Mouse (Mus musculus): ENCODE measurements around the gene Ogfr. TPM values are rescaled to one million over a fixed set of nuclear protein-coding genes. Genes with fewer than 3 reads are reported as not detected.

Ogfr gene
- polyA plus RNA-seq, 1 experiment from 2014 or later, result 36.6 TPM

DNA sequence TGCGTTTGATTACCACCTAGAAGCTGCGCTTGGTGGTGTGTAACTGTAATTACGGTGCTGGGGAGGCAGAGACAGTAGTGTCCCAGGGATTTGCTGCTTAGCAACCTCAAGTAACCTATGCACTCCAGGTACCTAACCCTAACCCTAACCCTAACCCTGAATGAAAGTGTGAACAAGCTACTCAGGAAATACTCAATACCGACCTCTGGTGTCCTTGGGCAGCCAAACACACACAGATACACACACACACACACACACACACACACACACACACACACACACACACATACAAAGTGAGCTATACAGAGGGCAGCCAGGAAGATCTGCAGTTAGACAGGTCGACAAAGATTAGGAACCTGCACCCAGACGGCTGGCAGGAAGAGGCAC is 316 bp upstream of the Ogfr start:
- peak overlapping the region; percentile 93; the same call in 1 of the 2 replicates for H3K27ac ChIP-seq (ENCODE audit: low read length)
- H3K4me3 ChIP-seq (ENCODE audit: low read length), result peak overlapping the region; percentile 93
- H3K9ac ChIP-seq (ENCODE audit: low read depth, low read length), result peak overlapping the region; percentile 93
- no peaks in the 10 kb centered on the region for H3K27me3 ChIP-seq (replicated peaks; ENCODE audit: control insufficient read depth, insufficient read depth, low read length)
- no peaks in the 10 kb centered on the region for H3K9me3 ChIP-seq (ENCODE audit: control insufficient read depth, low read length)
- H3K4me1 ChIP-seq (ENCODE audit: control insufficient read depth, insufficient read depth, low read length), result peaks cover 10% of the 10 kb centered on the region
- peak overlapping the region; percentile 49 for H3K4me2 ChIP-seq (ENCODE audit: low read depth, low read length)
- ATAC-seq, result peak; percentile 7; the same call in 1 of the 2 replicates
- peaks cover 11% of the 10 kb centered on the region; the same call in 1 of the 2 replicates for H3K36me3 ChIP-seq (ENCODE audit: control insufficient read depth, insufficient read depth, low read length)
- 45% methylated on average over 6 of the region's 6 CpGs for WGBS

DNA sequence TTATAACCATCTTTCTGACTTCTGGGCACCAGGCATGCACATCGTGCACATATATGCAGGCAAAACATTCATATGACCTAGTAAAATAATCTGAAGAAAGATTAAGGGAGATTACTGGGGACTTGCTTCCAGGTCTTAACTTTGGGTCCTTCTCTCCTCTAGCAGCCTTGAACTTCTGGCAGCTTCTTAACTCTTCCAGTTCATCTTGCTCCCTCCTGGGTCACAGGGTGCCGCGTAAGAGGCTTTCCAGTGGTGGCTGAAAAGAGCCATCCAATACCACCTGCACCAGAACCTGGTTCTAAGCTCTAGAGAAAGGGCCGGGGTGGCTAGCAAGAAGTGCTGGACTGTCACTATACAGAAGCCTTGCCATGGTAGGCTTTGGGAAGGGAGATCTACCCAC is 8.4 kb downstream of the Ogfr start, which contains the start of gene Col9a3:
Gene Col9a3, plus strand, starts transcription at position 301 of the 400 bp plus-strand sequence.
- ATAC-seq, result no peak
- H3K4me2 ChIP-seq (ENCODE audit: low read depth, low read length), result peak within 1 kb of the TSS; percentile 24; the same call in 1 of the 2 replicates
- H3K4me1 ChIP-seq (ENCODE audit: control insufficient read depth, insufficient read depth, low read length), result peaks cover 7% of the 10 kb centered on the region; the same call in 1 of the 2 replicates
- no peak within 1 kb of the TSS for H3K9ac ChIP-seq (ENCODE audit: low read depth, low read length)
- peaks cover 16% of the 10 kb centered on the region for H3K27me3 ChIP-seq (replicated peaks; ENCODE audit: control insufficient read depth, insufficient read depth, low read length)
- 48% methylated on average over 4 of the region's 4 CpGs for whole genome bisulfite sequencing
- peak within 1 kb of the TSS; percentile 12; the same call in 1 of the 2 replicates for H3K4me3 ChIP-seq (ENCODE audit: low read length)
- peaks cover 6% of the 10 kb centered on the region; the same call in 1 of the 2 replicates for H3K36me3 ChIP-seq (ENCODE audit: control insufficient read depth, insufficient read depth, low read length)
- H3K27ac ChIP-seq (ENCODE audit: low read length), result no peak within 1 kb of the TSS
- no peaks in the 10 kb centered on the region for H3K9me3 ChIP-seq (ENCODE audit: control insufficient read depth, low read length)

DNA sequence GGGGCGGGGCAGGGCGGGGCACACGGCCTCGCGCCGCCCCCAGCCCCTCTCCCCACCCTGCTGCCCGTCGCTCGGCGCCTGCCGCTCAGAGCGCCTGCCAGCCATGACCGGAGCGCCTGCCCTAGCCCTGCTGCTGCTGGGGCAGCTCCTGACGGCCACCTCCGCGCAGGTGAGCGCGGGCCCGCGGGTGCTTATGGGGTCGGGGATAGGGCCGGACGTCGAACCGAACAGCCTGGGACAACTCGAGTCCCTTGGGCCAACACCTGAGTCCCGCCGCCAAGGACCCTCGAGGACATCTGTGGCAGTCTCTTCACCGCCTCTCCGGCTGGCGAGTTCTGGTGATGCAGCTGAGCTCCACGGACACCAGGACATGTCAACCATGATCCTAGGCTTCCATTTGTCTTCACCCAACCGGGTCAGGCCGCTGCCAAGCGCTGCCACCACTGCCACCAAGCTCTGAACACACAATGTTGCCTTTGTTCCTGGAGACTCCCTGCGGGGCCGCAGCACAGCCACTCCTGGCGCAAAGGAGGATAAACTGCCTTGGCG is 9.2 kb downstream of the Ogfr start:
- peak overlapping the region; percentile 12; the same call in 1 of the 2 replicates for H3K4me3 ChIP-seq (ENCODE audit: low read length)
- H3K9ac ChIP-seq (ENCODE audit: low read depth, low read length), result no peak overlapping the region
- H3K36me3 ChIP-seq (ENCODE audit: control insufficient read depth, insufficient read depth, low read length), result peaks cover 6% of the 10 kb centered on the region; the same call in 1 of the 2 replicates
- H3K27ac ChIP-seq (ENCODE audit: low read length), result no peak overlapping the region
- H3K4me2 ChIP-seq (ENCODE audit: low read depth, low read length), result peak overlapping the region; percentile 24; the same call in 1 of the 2 replicates
- H3K4me1 ChIP-seq (ENCODE audit: control insufficient read depth, insufficient read depth, low read length), result peaks cover 7% of the 10 kb centered on the region; the same call in 1 of the 2 replicates
- WGBS, result 3% methylated on average over 41 of the region's 41 CpGs
- H3K9me3 ChIP-seq (ENCODE audit: control insufficient read depth, low read length), result no peaks in the 10 kb centered on the region
- ATAC-seq, result 0 out of 2 replicates have a peak, but pooled peaks have one; percentile 21
- peaks cover 16% of the 10 kb centered on the region for H3K27me3 ChIP-seq (replicated peaks; ENCODE audit: control insufficient read depth, insufficient read depth, low read length)

DNA sequence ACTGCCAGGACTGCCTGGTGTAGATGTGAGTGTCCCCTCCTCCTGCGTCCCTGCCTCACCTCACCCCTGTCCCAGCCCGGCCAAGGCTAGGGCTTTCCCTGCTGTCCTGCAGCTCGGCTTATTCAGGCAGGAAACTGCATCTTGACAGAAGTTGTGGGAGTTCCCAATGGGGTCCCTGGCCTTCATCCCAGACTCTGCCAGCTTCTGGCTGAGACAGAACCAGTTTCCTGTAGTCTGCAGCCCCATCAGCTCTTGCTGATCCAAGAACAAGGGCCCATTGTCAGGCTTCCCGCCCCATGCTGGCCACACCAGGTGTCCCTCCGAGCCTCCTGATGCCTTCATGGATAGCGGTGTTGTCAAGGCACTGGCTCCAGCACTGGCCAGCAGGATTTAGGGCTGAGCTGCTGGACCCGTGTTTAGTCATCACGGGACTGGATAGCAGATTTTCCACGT is 11.6 kb downstream of the Ogfr start:
- peak; percentile 33 for ATAC-seq
- no peak overlapping the region for H3K4me2 ChIP-seq (ENCODE audit: low read depth, low read length)
- no peaks in the 10 kb centered on the region for H3K9me3 ChIP-seq (ENCODE audit: control insufficient read depth, low read length)
- H3K9ac ChIP-seq (ENCODE audit: low read depth, low read length), result no peak overlapping the region
- H3K27ac ChIP-seq (ENCODE audit: low read length), result no peak overlapping the region
- H3K4me1 ChIP-seq (ENCODE audit: control insufficient read depth, insufficient read depth, low read length), result peaks cover 7% of the 10 kb centered on the region; the same call in 1 of the 2 replicates
- H3K4me3 ChIP-seq (ENCODE audit: low read length), result no peak overlapping the region
- peaks cover 16% of the 10 kb centered on the region for H3K27me3 ChIP-seq (replicated peaks; ENCODE audit: control insufficient read depth, insufficient read depth, low read length)
- H3K36me3 ChIP-seq (ENCODE audit: control insufficient read depth, insufficient read depth, low read length), result no peaks in the 10 kb centered on the region
- WGBS, result 25% methylated on average over 9 of the region's 9 CpGs

DNA sequence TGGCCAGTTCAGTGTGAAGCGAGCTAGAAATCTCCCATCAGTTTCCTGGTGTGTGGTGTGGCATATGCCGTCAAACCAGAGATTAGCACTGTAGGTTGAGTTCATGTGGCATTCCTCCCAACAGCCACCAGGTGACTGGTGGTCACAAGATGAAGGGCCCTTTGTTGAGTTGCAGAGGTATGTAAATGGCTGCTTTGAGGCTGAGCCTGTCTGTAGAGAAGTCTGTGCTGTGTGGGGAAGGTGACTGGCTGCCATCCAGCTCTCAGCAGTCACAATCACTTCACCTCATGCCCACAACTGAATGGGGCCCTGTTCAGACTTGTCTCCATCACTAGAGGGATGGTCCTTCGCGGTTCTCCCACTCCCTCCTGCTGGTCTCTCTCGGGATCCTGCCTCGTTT is 15.7 kb downstream of the Ogfr start:
- WGBS, result 70% methylated on average over 6 of the region's 6 CpGs
- no peaks in the 10 kb centered on the region for H3K36me3 ChIP-seq (ENCODE audit: control insufficient read depth, insufficient read depth, low read length)
- H3K9ac ChIP-seq (ENCODE audit: low read depth, low read length), result 0 out of 2 replicates have a peak overlapping the region, but pooled peaks have one; percentile 10
- no peak overlapping the region for H3K4me3 ChIP-seq (ENCODE audit: low read length)
- no peak overlapping the region for H3K4me2 ChIP-seq (ENCODE audit: low read depth, low read length)
- H3K4me1 ChIP-seq (ENCODE audit: control insufficient read depth, insufficient read depth, low read length), result 0 out of 2 replicates have a peak, but pooled peaks cover 5% of the 10 kb centered on the region
- no peaks in the 10 kb centered on the region for H3K27me3 ChIP-seq (replicated peaks; ENCODE audit: control insufficient read depth, insufficient read depth, low read length)
- H3K27ac ChIP-seq (ENCODE audit: low read length), result no peak overlapping the region
- H3K9me3 ChIP-seq (ENCODE audit: control insufficient read depth, low read length), result no peaks in the 10 kb centered on the region
- ATAC-seq, result no peak

DNA sequence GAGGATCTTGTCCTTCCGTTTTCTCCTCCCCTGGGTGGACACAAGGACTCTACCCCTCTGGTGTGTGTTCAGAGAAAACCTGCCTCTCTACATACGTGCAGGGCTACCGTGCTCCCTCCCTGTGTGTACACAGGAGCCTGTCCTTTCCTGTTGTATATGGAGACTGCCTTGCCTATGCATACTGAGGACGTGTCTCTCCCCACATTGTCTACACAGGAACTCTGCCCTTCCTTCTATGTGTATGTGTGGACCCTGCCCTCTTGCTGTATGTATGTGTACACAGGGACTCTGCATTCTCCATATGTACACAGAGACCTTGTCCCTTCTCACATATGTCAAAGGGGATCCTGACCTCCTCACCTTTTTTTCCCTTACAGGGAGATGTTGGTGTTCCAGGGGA is 21.2 kb downstream of the Ogfr start:
- no peaks in the 10 kb centered on the region for H3K4me1 ChIP-seq (ENCODE audit: control insufficient read depth, insufficient read depth, low read length)

DNA sequence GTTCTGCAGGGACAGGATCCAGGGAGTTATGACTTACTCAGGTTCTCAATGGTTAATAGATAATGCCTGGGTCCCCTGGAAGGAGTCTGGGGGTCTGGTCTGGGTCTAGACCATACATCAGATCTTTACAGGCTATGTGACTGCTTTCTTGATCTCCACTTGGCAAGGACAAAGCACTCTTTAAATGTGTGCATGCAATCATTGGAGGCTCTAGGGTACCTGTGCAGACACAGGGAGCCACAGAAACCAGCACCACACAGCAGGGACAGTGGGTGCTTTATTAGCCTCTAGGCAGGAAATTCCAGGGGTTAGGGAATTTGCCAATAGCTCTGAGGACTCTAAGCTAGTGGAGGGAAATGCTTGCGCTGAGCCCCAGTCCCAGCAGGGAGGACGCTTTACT is 22.8 kb downstream of the Ogfr start:
- WGBS, result 73% methylated on average over 2 of the region's 2 CpGs
- Histone ChIP-seq H3K9me3 (ENCODE audit: control insufficient read depth, low read length) (no peaks in the 10 kb centered on the region), H3K4me2 (ENCODE audit: low read depth, low read length) (no peak overlapping the region), H3K9ac (ENCODE audit: low read depth, low read length) (no peak overlapping the region), H3K27me3 (replicated peaks; ENCODE audit: control insufficient read depth, insufficient read depth, low read length) (no peaks in the 10 kb centered on the region), H3K4me3 (ENCODE audit: low read length) (no peak overlapping the region), H3K36me3 (ENCODE audit: control insufficient read depth, insufficient read depth, low read length) (no peaks in the 10 kb centered on the region), H3K4me1 (ENCODE audit: control insufficient read depth, insufficient read depth, low read length) (no peaks in the 10 kb centered on the region), H3K27ac (ENCODE audit: low read length) (no peak overlapping the region)
- ATAC-seq, result no peak

More for the DNA sequence above, 21.2 kb downstream of the Ogfr start:
- ATAC-seq, result peak; percentile 66
- Histone ChIP-seq H3K4me2 (ENCODE audit: low read depth, low read length) (no peak overlapping the region), H3K27me3 (replicated peaks; ENCODE audit: control insufficient read depth, insufficient read depth, low read length) (no peaks in the 10 kb centered on the region), H3K36me3 (ENCODE audit: control insufficient read depth, insufficient read depth, low read length) (no peaks in the 10 kb centered on the region), H3K27ac (ENCODE audit: low read length) (no peak overlapping the region), H3K9ac (ENCODE audit: low read depth, low read length) (no peak overlapping the region), H3K4me3 (ENCODE audit: low read length) (no peak overlapping the region), H3K9me3 (ENCODE audit: control insufficient read depth, low read length) (no peaks in the 10 kb centered on the region)
- WGBS, result 63% methylated on average over 4 of the region's 4 CpGs

DNA sequence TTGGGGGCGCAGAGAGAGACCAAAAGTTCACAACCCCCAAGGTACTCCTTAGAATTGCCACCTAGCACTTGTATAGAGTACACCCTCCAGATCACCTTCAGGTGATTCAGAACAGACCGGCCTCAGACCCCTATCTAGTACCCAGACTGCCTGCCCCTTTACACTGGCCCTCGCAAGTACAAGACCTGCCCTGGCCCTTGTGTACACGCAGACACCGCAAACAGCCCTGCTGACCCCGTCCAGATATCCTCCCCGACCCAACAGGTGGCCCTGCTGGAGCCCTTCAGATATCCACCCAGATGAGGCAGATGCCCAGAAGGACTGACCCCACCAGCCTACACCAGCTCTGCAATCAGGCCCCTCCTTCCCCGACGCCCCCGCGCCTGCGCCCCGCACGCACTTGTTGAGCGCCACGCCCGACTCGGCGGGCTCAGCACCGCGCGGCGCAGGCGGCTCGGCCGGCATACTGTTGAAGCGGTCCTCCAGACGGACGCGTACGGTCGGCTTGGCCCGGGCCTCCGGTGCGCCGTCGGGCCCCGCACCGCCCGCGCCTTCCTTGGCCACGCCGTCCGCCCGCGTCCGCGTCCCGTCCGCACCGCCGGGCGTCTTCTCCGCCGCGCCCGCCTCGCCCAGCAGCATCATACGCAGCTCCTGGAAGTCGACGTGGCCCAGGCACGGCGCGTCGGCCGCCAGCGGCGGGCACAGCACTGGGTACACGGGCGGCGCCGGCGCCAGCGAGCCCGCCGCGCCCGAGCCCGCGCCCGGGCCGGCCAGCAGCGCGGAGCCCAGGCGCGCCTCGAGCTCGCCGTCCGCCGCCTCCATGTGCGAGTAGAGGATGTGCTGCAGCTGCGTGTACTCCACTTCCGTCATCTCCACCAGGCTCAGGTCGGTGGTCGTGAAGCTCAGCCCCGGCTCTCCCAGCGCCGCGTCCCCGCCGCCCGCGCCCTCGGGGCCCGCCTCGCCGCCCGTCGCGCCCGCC is 52.8 kb downstream of the Ogfr start:
- WGBS, result 2% methylated on average over 100 of the region's 112 CpGs
- Histone ChIP-seq H3K4me2 (ENCODE audit: low read depth, low read length) (peak overlapping the region; percentile 54), H3K27me3 (replicated peaks; ENCODE audit: control insufficient read depth, insufficient read depth, low read length) (peaks cover 36% of the 10 kb centered on the region), H3K9ac (ENCODE audit: low read depth, low read length) (no peak overlapping the region), H3K36me3 (ENCODE audit: control insufficient read depth, insufficient read depth, low read length) (no peaks in the 10 kb centered on the region), H3K9me3 (ENCODE audit: control insufficient read depth, low read length) (peaks cover 14% of the 10 kb centered on the region), H3K27ac (ENCODE audit: low read length) (no peak overlapping the region), H3K4me3 (ENCODE audit: low read length) (peak overlapping the region; percentile 42), H3K4me1 (ENCODE audit: control insufficient read depth, insufficient read depth, low read length) (no peaks in the 10 kb centered on the region)
- peak; percentile 56 for ATAC-seq

All from intestine, embryonic 16.5 days (tissue).